Mouse (Mus musculus) ES-Bruce4 (cell line): ENCODE measurements around the gene Prkag2.

ENCODE experiments used
- CTCF ChIP-seq: IDR thresholded peaks from one replicate; pipeline ENCODE4 v1.8.1; 2011; ENCODE audit warnings: low read depth, low read length
- POLR2A ChIP-seq: IDR thresholded peaks from one replicate; pipeline ENCODE4 v1.8.1; 2011; ENCODE audit warnings: low read length; ENCODE audit not compliant: insufficient read depth

DNA sequence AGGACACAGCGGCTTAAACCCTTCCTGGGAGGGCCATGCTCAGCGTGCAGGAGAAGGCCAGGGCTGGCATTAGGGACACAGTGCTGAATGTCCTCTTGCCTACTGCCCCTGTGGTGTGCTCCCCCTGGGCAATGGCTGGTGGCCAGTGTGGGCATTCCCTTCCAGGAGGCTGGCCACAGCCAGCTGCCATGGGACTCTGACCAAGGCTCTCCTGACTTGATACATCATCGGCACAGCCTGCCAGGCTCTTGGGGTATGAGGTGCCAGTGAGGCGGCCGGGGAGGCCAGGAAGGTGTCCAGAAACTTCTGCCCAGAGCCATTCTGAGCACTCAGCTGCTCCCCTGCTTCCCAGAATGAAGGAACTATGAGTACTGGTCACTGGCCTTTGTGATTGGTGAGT is 139.7 kb downstream of the Prkag2 start:
- TF ChIP-seq CTCF (no peak), POLR2A (no peak)
